Mouse (Mus musculus): ENCODE data around the gene Ddx46. TPM values are rescaled to one million over a fixed set of nuclear protein-coding genes. Genes with fewer than 3 reads are reported as not detected.
A peak's percentile ranks its signal among the peaks of the same experiment; 100 is the strongest.
"Not testable (repeated sequence)": the region's sequence is repeated elsewhere in the genome, so short reads cannot be mapped to it uniquely, and the experiment has no call there.

The Ddx46 gene
- total RNA-seq (2022) = 10 to 100 TPM; 17.7 to 24.8 (median 20.2) TPM

- DNase-seq (ENCODE audit: low spot score) = peak; percentile 79
Observed at GRCm38 (mm10) chr13:55634639-55635127, at the start of gene Ddx46. Ddx46 (plus strand) TSS chr13:55635027.

DNA sequence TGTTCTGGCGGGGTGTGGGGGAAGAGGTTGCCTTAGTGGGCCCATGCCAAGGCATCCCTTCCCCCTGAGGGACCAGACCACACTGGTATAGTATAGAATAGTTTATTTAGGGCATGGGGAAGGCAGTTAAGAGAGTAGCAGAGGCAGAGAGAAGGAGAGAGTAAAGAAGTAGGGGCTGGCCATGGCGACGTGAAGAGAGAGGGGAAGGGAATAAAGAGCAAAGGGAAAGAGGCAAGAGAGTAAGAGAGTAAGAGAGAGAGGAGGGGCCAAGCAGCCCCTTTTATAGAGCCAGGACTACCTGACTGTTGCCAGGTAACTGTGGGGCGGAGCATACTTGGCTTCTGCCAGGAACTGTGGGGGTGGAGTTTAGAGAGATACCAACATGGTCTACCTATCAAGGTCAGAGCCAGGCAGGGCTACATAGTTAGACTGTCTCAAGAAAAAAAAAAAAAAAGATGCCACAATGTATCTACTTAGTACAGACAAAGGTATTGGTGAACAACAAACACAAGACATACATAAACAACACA is 42.8 kb upstream of the Ddx46 start:
- DNase-seq (ENCODE audit: low spot score) = no peak

GRCm38 (mm10) chr13:55592512-55593253 is 42.1 kb upstream of the Ddx46 start:
- peak; percentile 95 for DNase-seq (ENCODE audit: low spot score)

DNA sequence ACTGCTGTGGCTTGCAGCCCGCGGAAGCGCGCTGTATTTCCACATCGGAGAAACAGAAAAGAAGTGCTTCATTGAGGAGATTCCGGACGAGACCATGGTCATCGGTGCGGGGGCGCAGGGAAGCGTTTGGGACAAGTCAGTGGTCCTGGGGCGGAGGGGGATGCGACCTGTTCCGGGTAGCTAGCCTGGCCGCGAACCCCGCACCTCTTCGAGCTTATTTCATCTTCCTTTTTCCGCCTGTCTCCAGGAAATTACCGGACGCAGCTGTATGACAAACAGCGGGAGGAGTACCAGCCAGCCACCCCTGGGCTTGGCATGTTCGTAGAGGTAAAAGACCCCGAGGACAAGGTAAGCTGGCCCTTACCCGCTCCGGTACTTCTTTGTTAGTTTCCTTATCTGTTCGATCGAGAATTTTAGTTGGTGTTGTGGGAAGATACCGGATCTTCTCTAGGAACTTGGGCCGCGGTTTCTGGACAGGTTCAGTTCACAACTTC is 41.5 kb upstream of the Ddx46 start:
- DNase-seq (ENCODE audit: low spot score) = no peak

DNA sequence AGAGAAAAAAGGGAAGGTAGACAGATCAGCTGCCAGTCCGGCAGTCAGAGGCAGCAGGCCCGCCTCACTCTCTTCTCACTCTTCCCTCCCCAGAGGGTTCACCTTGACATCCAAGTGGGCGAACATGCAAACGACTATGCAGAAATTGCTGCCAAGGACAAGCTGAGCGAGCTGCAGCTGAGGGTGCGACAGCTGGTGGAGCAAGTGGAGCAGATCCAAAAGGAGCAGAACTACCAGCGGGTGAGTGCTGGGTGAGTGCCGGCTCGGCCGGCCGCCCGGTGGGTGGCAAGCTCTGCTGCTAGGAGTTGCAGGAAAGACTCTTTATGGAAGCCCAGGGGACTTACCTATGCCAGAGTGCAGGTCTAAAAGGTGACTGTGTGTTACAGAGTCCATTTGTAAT is 39.5 kb upstream of the Ddx46 start:
- peak; percentile 16 for DNase-seq (ENCODE audit: low spot score)

DNA sequence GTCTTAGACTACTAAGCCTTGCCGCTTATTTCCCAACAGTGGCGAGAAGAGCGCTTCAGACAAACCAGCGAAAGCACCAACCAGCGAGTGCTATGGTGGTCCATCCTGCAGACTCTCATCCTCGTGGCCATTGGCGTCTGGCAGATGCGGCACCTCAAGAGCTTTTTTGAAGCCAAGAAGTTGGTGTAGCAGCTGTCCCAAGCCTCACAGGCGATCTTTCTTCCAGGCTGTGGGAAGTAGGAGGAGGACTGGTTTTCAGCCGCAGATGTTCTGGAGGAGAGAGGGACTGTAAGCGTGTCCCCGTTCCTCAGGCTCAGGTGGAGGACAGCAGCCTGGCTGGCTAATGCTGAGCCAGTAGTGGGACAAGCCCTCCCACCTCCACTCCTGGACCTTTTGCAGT is 38.0 kb upstream of the Ddx46 start:
- no peak for DNase-seq (ENCODE audit: low spot score)

- DNase-seq (ENCODE audit: low spot score) = peak; percentile 87
Observed at GRCm38 (mm10) chr13:55599566-55600540, 35.0 kb upstream of the Ddx46 start, which contains the start of gene B4galt7. B4galt7 (plus strand) TSS chr13:55599896.

GRCm38 (mm10) chr13:55600657-55601056 is 34.2 kb upstream of the Ddx46 start:
- DNase-seq (ENCODE audit: low spot score) = no peak

GRCm38 (mm10) chr13:55601611-55602010 is 33.2 kb upstream of the Ddx46 start:
- DNase-seq (ENCODE audit: low spot score) = peak; percentile 75

- no peak for DNase-seq (ENCODE audit: low spot score)
Observed at GRCm38 (mm10) chr13:55604606-55605005, 30.2 kb upstream of the Ddx46 start.

- no peak for DNase-seq (ENCODE audit: low spot score)
Observed at GRCm38 (mm10) chr13:55606899-55607623, 27.8 kb upstream of the Ddx46 start.

- DNase-seq (ENCODE audit: low spot score) = no peak
Observed at GRCm38 (mm10) chr13:55607624-55608006, 27.2 kb upstream of the Ddx46 start.

- DNase-seq (ENCODE audit: low spot score) = no peak
Observed at GRCm38 (mm10) chr13:55611996-55612395, 22.8 kb upstream of the Ddx46 start.

- DNase-seq (ENCODE audit: low spot score) = no peak
Observed at GRCm38 (mm10) chr13:55613471-55613870, 21.4 kb upstream of the Ddx46 start.

- DNase-seq (ENCODE audit: low spot score) = no peak
Observed at GRCm38 (mm10) chr13:55619328-55619727, 15.5 kb upstream of the Ddx46 start.

- no peak for DNase-seq (ENCODE audit: low spot score)
Observed at GRCm38 (mm10) chr13:55620275-55620674, 14.6 kb upstream of the Ddx46 start.

DNA sequence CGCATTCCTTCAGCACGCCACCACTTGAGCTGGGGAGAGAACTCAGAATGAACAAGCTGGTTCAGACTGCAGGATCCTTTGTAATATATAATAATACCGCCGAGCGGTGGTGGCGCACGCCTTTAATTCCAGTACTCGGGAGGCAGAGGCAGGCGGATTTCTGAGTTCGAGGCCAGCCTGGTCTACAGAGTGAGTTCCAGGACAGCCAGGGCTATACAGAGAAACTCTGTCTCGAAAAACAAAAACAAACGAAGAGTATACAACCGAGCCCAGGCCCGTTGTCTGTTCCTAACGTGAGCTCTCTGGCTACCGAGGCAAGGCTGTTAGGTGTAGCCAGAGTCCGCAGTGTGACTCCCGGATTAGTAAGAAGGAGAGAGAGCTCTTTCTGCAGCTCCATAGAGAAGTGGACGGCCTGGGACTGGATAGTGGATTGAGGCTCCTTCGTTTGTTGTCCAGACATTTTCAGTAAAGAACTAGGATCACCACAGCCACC is 12.6 kb upstream of the Ddx46 start:
- DNase-seq (ENCODE audit: low spot score) = not testable (repeated sequence)

DNA sequence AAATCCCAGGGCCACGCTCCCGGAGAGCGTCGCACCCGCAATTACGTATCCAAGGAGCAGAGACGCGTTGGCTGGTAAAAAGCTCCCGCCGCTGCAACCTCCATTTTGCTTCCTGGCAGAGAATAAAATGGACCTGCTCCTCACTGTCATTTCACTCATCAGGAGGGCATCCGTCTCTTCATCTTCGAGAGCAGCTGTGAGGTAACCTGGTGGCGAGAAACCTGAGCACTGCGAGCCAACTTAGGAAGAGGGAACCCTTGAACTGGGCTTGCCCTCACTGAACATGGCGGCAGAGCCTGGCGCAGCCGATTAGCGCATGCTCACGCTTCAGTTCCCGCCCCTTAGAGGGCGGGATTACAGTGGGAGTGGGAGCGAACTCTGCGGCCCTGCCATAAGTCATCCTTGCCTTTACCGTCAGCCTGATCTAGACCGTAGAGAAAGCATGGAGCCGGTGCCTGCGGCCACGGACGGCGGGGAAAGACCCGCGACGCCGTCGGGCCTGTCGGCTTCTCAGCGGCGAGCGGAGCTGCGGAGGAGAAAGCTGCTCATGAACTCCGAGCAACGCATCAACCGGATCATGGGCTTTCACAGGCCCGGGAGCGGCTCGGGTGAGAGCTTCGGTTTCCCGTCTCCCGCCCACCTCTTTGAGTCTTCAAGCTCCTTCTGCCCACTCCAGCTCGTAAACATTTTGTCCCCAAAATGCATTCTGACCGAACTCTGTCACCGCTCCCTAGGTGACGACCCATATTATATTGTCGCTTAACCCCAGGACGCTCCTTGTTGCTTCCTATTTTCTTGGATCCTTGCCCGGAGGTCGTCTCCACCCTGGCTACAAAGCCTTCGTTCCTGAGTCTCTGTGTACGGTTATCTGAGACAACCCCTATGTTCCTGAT is 11.9 kb upstream of the Ddx46 start, which contains the start of gene Caml:
Gene Caml (plus strand): TSS at position 357 of the 893 bp plus-strand sequence.
- DNase-seq (ENCODE audit: low spot score) = peak; percentile 90

- DNase-seq (ENCODE audit: low spot score) = no peak
Observed at GRCm38 (mm10) chr13:55635146-55635571, 332 bp downstream of the Ddx46 start.

Measured in heart, adult 8-10 months (tissue).